Mouse (Mus musculus) lung, postnatal 36 days (tissue): ENCODE data around the gene Anxa4.

Experiments used
- DNase-seq: peaks from one replicate; pipeline ENCODE4 v3.0.0; 2022; ENCODE audit warnings: mixed read lengths

The Anxa4 gene

DNA sequence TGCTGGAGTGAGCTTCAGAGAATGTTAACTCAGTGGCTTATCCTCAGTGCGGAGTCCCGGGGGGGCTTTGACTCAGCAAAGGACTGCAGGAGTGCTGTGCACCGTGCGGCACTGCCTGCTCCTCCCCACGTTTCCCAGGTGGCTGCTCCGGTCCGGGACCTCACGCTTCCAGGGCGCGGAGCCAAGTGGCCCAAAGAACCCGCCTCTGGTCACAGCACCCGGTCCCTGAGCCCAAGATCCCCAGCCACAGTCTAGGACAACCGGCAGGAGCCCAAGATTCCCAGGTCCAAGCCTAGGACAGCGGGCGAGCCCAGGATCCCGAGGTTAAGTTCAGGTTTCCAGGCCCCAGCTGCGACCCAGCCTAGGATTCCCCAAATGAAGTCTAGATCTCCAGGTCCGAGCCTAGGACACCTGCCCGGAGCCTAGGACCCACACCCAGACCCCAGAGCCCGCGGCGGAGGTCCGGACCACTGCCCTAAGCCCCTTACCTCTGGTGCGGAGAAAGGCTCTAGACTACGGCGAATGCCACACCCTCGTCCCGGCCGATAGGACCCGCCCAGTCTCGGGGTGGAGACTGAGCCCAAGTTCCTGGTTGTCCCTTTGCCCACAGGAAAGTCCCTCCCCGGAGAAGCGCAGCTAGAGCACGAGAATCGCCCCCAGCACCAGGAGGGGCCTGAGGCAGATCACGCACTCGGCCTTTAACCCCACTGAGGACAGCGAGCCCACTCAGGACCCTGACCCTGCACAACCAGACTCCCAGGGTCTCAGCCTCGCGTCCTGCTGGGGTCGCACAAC, at the start of gene Anxa4:
TSS of gene Anxa4 (minus strand) at position 564 of the 795 bp plus-strand sequence.
- peak; percentile 95 for DNase-seq

- peak; percentile 71 for DNase-seq
These were observed 48.6 kb upstream of the Anxa4 start for GRCm38 (mm10) chr6:86841949-86842348.

GRCm38 (mm10) chr6:86839089-86839488, 45.7 kb upstream of the Anxa4 start:
- DNase-seq, result no peak

DNA sequence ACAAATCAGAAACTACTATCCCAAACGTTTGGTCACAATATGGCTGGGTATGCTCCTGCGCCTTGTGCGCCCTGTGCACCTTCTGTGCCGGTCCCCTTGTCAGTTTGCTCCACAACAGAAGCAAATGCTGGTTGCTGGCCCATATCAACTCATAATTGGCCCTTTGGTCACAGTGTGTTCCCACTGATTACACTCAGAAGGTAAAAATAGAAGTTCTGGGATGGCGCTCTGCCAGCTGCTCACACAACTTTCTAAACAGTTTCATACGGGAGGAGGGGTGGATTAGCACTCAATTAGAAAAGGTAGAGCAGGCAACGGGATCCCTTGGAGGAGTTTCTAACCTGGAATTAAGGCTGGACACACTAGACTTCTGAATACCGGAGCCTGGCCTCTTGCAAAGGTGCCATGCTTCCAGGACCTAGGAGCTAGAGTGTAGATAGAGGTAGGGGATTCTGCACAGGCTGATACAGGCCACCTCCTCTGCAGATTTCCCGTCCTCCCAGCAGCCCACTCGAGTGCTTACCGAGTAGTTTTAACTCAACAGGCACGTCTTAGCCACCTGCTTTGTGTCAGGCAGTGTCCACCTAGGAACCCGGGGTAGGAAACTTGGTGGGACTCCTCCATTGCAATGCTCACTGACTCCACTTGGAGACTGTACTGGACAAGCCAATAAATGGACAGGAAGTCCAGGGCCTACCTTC, 39.6 kb upstream of the Anxa4 start:
- DNase-seq, result peak; percentile 93

GRCm38 (mm10) chr6:86830738-86831500, 37.5 kb upstream of the Anxa4 start:
- DNase-seq, result peak; percentile 82

GRCm38 (mm10) chr6:86829768-86830167, 36.4 kb upstream of the Anxa4 start:
- DNase-seq, result no peak

GRCm38 (mm10) chr6:86827432-86827831, 34.0 kb upstream of the Anxa4 start:
- DNase-seq, result no peak

DNA sequence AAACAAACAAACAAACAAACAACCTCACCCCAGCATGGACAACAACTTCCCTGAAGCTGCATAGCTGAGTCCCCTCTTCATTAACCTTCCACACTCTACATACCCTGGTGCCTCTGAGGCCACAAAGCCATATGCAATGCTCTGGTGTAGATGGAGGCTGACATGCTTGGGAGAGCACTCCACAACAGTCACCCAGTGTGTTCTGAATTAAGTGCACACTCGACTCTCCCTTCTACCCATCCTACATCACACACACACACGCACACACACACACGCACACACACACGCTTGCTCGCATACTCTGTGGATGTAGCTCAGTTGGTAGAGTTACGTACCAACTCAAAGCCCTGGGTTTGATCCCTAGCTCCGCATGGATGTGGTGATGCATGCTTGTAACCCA, 31.0 kb upstream of the Anxa4 start:
- DNase-seq, result no peak

DNA sequence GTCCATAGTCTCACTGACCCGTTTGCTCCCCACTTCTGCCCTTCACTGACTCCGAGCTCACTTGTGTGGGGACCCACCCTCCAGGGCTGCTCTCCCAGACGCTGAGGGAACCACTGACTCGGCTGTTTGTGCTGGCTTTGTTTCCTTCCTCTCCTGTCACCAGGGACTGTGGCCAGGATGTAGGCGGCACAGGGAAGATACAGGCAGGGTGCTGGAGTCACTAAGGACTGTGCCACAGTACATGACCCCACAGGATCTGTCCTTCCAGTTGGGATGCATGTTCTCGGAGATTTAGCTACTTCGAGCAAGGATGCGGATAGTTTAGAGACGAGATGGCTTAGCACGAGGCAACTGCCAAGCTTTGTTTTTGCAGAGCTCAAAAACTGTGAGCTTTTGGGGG, 30.4 kb upstream of the Anxa4 start:
- DNase-seq, result peak; percentile 86

- DNase-seq, result no peak
These were observed 29.7 kb upstream of the Anxa4 start for GRCm38 (mm10) chr6:86823051-86823431.

DNA sequence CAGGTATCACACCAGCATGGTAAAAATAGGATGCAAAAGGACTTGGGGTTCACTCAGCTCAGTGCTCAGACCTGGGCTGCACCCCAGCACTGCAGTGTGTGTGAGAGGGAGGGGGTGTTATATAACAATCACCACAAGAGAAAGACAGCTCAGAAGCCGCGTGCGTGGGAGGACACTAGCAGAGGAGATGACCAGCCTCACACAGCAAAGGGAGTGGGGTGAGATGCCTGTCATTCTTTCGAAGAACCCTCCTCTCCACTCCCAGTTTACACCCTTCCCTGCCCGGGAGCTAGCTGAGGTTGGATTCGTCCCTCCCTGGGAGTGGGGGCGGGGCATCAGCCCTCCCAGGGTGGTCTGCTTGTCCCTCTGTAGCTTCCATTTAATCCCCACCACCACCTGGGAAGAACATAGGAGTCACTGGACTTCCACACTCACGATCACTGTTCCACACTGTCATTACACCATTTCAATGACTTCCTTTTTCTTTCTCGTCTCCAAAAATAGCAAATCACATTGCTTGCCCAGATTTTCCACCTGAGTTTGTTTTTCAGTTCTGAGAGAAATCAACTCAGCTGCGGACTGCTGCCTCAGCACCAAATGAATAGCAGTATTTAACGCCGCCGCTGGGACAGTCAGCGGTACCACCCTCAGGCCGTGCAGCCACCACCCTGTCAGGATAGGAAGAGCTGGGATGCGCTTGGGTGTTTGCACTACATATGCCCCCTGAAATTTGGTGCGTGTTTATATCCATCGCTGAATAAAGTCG, 29.1 kb upstream of the Anxa4 start:
- peak; percentile 62 for DNase-seq

DNA sequence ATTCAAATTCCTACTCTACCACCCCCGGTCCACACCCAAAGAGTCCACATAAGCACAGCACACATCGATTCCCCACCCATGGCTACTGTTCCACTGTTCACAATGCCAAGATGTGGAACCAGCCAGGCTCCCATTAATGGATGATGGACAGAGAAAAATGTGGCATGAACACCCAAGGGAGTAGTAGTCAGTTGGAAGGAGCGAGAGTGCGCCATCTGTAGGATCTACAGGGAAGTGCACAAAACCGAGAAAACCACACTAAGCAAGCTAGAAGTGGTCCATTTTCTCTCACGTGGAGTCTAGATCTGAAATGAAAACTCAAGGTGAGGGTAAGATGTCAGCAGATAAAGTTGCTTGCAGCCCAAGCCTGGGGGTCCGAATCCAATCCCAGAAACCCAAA, 27.3 kb upstream of the Anxa4 start:
- DNase-seq, result peak; percentile 42

DNA sequence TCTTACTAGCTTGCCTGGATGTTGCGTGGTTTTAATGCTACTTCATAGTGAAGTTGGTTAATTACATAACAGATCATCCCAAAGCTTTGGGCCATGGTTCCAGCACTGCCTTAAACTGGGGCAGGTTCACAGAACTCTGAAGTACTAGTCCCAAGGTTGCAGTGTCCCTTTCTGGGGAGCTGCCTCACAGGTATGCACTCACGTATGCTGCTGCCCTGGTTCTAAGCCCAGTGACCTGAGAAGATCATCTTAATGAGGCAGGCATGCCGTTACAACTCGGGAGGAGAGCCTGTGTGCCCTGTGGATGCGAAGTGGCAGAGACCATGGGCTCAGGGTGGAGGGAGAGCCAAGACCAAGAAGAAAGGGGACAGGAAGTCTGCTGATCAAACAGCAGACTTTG, 26.5 kb upstream of the Anxa4 start:
- no peak for DNase-seq

DNA sequence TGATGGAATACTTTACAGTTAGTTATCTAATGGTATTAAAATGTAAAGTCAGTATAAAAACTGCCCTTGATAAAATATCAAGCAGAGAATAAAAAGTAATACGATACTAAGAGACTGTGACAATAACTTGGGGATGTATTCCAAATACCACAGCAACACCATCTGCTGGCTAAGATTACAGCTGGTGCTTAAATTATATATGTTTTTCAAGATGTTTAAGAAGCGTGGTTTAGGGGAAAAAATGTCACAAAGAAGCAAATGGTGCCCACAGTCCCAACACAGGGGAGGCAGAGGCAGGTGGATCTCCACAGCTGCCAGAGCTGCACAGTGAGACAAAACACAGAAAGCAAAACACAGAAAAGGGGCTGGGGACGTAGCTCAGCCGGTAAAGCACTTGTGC, 25.5 kb upstream of the Anxa4 start:
- DNase-seq, result no peak

GRCm38 (mm10) chr6:86816586-86816985, 23.2 kb upstream of the Anxa4 start:
- peak; percentile 70 for DNase-seq

GRCm38 (mm10) chr6:86815436-86815835, 22.1 kb upstream of the Anxa4 start:
- DNase-seq, result no peak

GRCm38 (mm10) chr6:86814926-86815325, 21.5 kb upstream of the Anxa4 start:
- DNase-seq, result no peak

DNA sequence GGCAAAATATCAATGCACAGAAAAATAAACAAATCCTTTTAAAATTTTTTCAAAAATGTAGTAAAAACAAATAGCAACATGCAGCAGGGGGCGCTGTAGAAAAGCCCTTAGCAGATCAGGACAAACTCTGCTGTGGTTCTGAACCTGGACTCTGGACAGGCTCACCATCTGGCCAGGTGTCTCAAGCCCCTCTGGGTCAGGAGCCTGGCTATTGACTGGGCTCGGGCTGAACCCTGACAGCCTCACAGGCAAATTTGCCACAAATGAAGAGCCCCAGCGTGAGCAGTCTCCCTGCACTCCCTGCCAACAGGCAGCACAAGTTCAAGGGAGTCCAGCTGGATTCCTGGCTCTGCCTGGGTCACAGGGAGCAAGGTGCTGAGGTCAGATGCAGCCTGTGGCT, 20.0 kb upstream of the Anxa4 start:
- peak; percentile 83 for DNase-seq

DNA sequence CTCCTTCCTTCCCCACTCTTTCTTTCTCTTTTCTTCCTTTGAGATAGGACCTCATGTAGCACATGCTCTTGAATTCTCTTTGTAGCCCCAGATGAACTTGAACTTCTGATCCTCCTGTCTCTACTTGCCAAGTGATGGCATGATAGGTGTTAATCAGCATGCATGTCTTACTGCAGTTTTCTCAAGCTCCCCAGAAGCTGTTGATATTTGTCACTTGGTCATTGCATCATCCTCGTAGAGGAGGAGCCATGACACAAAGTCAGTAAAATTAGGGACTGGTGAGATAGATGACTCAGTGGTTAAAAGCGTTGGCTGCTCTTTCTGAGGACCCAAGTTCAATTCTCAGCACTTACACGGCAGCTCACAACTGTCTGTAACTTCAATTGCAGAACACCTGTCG, 19.5 kb upstream of the Anxa4 start:
- no peak for DNase-seq

DNA sequence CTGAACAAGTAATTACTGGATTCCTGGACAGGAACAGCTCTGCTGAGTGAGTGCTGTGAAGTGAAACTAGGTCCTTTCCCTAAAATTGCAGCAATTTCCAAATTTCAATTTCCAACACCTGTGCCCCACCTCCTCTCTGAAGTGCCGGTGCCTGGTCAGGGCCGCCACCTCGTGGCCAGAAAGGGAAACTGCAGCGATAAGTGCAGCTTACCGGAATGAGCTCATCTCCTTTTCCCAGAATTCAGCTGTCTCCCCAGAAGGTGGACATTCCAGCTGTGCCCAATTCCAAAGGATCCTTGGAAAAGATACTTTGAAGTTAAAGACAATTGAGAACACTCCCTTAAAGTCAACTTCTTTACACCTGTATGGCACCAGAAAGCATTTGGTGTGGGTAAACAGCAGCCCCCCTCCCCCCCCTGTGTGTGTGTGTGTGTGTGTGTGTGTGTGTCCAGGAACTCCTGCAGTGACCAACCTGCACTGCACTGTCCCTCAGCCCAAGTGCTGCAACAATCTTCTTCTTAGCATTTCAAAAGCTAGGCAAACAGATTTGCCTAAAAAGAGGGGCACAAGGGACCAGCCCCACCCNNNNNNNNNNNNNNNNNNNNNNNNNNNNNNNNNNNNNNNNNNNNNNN, 13.2 kb upstream of the Anxa4 start:
- DNase-seq, result peak; percentile 81

DNA sequence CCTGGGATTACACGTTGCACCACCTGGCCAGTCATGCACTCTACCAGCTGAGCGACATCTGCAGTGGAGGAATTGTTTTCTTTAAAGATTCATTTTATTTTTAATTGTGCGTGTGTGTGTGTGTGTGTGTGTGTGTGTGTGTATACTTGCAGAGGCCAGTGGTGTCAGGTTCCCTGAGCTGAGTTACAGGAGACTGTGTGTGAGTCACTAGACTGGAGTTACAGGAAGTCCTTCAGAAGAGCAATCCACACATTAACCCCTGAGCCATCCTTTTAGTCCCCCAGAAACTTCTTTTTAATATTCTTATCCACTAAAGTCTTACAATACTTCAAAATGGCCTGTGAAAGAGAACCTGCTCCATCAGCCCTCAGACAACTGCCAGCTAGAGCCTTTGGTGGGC, 11.3 kb upstream of the Anxa4 start:
- no peak for DNase-seq

DNA sequence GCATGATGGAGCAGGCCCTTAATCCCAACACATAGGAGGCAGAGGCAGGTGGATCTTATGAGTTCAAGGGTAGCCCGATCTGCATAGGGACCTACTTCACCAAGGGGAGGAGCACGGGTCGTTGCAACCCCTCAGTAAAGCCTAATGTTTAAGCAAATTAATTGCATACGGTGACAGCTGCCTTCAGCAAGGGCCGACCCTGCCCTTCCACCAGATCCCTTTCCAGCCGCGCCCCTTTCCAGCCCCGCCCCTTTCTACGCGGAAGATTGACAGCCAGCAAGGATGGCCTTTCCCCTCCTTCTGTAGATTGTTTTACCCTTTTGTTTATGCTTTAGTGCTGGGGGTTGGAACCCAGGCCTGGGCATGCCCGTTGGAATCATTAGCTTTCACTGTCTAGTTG, 8.0 kb upstream of the Anxa4 start:
- no peak for DNase-seq
